Mouse (Mus musculus): Measurements from ENCODE around the gene Astn2.

GRCm38 (mm10) chr4:65402836-65403634, 1001.4 kb downstream of the Astn2 start:
- no peak for TF ChIP-seq POLR2A (IDR thresholded peaks at IDR 0.05; ENCODE audit: insufficient read depth, low read depth, low read length)
- TF ChIP-seq CTCF (IDR thresholded peaks at IDR 0.05) = no peak
- TF ChIP-seq EP300 (IDR thresholded peaks at IDR 0.05; ENCODE audit: insufficient read depth, low read depth, low read length) = no peak

Data from heart, adult 2 months (tissue).